Mouse (Mus musculus): ENCODE results near the gene Pou2f2. TPM values are rescaled to one million over a fixed set of nuclear protein-coding genes. Genes with fewer than 3 reads are reported as not detected.

The Pou2f2 gene
- total RNA-seq, 2 experiments from 2014 or later: 1.6 to 4.2 TPM

DNA sequence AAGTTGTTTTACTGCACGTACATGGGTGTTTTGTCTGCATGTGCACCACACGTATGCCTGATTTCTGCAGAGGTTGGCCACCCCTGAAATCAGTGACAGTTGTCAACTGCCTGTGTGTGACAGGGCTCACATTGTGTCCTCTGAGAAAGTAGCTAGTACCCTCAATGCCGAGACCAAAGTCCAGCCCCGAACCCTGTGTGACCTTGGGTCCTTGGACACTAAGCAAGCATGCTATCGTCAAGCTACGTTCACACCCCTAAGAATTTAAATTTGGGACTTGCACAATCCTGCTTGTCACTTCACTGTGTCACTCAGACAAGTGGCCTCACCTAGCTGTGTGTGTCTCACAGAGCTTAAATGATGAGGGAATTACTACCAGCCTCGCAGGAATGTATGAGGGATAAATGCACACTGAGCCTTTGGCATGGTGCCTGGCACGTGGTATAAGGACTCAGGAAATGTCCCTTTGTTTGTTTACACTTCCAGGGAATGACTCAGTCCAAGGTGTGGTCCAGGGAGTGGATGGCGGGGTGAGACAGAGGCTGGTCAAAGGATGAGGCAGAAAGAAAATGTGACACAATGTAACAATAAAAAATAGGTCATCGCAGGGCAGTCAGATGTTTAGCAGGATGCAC is 18.0 kb upstream of the Pou2f2 start:
- ATAC-seq (replicated peaks; ENCODE audit: low FRiP score, poor library complexity, severe bottlenecking): no peak

GRCm38 (mm10) chr7:25196107-25196506 is 16.6 kb upstream of the Pou2f2 start:
- no peak for ATAC-seq (replicated peaks; ENCODE audit: low FRiP score, poor library complexity, severe bottlenecking)

DNA sequence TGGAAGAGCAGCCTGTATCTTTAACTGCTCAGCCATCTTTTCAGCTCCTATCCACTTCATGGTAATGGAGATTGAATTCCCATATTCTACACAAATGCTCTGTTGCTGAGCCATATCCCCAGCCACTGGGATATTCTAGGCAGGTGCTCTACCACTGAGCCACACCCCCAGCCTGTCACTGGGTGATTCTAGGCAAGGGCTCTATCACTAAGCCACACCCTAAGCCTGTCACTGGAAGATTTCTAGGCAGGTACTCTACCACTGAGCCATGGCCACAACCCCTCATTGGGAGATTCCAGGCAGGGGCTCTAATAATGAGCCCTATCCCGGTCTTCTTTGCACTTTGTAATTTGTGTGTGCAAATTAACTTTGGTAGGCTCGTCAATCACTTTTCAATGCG is 15.6 kb upstream of the Pou2f2 start:
- ATAC-seq (replicated peaks; ENCODE audit: low FRiP score, poor library complexity, severe bottlenecking): peak; percentile 91

- ATAC-seq (replicated peaks; ENCODE audit: low FRiP score, poor library complexity, severe bottlenecking): no peak
These were observed 12.6 kb upstream of the Pou2f2 start for GRCm38 (mm10) chr7:25192110-25192509.

- no peak for ATAC-seq (replicated peaks; ENCODE audit: low FRiP score, poor library complexity, severe bottlenecking)
These were observed 11.3 kb upstream of the Pou2f2 start for GRCm38 (mm10) chr7:25190806-25191205.

GRCm38 (mm10) chr7:25187662-25188650 is 8.4 kb upstream of the Pou2f2 start:
- ATAC-seq (replicated peaks; ENCODE audit: low FRiP score, poor library complexity, severe bottlenecking): peak; percentile 95

DNA sequence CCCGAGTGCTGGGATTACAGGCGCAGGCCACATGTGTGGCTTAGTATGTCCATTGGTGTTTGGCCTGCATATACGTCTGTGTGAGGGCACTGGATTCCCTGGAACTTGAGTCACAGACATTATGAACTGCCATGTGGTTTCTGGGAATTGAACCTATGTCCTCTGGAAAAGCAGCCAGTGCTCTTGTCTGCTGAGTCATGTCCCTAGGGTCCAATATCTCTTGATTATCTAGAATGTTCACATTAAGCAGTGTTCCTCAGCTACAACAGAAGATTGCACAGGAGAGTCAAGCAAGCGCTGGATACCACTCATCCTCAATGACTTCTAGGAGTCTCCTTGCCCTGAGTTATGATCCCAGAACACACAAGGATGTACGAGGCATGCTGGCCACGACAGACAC is 4.6 kb upstream of the Pou2f2 start:
- ATAC-seq (replicated peaks; ENCODE audit: low FRiP score, poor library complexity, severe bottlenecking): no peak

GRCm38 (mm10) chr7:25181814-25182213 is 2.3 kb upstream of the Pou2f2 start:
- peak; percentile 9; the same call in 1 of the 2 replicates for ATAC-seq (replicated peaks; ENCODE audit: low FRiP score, poor library complexity, severe bottlenecking)

GRCm38 (mm10) chr7:25181331-25181790 is 1.8 kb upstream of the Pou2f2 start:
- peak; percentile 81 for ATAC-seq (replicated peaks; ENCODE audit: low FRiP score, poor library complexity, severe bottlenecking)

DNA sequence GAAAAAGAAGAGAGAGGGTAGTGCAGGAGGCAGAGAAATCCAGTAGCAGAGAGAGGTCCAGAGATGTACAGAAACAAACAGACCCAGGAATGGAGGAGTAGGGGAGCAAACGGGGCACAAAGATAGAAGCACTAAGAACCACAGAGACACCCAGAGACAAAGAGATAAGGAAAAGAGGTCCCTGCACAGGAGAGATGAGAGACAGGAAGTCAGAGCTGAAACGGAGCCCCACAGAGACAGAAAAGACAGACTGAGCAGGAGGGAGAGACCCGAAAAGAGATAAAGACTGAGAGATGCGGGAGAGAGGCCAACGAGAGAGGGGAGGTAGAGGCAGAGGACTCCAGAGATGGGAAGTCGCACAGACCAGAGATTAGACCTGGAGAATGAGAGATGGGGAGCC is 986 bp upstream of the Pou2f2 start:
- no peak for ATAC-seq (replicated peaks; ENCODE audit: low FRiP score, poor library complexity, severe bottlenecking)

- no peak for ATAC-seq (replicated peaks; ENCODE audit: low FRiP score, poor library complexity, severe bottlenecking)
These were observed 530 bp downstream of the Pou2f2 start for GRCm38 (mm10) chr7:25178787-25179605.

- ATAC-seq (replicated peaks; ENCODE audit: low FRiP score, poor library complexity, severe bottlenecking): no peak
These were observed 1.2 kb downstream of the Pou2f2 start for GRCm38 (mm10) chr7:25178317-25178716.

GRCm38 (mm10) chr7:25174343-25174742 is 5.2 kb downstream of the Pou2f2 start:
- no peak for ATAC-seq (replicated peaks; ENCODE audit: low FRiP score, poor library complexity, severe bottlenecking)

GRCm38 (mm10) chr7:25172669-25173068 is 6.9 kb downstream of the Pou2f2 start:
- ATAC-seq (replicated peaks; ENCODE audit: low FRiP score, poor library complexity, severe bottlenecking): no peak

DNA sequence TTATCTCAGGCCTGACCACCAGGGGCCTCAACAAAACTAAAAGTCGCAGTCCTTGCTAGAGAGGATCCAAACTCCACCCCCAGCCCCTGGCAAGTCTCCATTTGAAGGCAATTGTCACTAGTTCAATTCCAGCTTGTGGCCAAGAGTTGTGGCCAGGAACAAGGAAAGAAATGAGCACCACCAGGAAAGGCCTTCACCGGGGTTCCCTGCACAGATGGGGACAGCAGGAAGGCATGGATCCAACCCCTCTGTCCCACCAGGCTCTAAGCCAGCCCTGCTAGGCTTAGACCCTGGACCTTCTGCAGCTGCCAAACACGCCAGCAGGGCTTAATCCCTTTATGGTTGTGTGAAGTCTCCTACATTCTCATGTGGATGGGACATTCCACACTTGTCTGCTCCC is 8.9 kb downstream of the Pou2f2 start:
- ATAC-seq (replicated peaks; ENCODE audit: low FRiP score, poor library complexity, severe bottlenecking): no peak

DNA sequence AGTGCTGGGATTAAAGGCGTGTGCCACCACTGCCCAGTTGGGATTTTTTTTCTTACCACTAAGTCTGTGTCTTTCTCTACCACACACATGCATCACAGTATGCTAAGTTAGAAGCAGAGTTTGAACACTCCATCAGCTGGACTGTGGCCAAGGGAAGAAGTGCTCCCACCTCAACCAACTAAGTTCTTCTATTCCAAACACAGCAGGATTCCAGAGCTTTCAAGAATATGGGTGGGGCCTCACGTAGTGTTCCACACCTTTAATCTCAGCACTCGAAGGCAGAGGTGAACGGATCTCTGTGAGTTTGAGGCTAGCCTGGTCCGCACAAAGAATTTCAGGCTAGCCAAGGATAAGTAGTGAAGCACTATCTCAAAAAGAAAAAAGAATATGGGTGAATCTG is 13.4 kb downstream of the Pou2f2 start:
- no peak for ATAC-seq (replicated peaks; ENCODE audit: low FRiP score, poor library complexity, severe bottlenecking)

DNA sequence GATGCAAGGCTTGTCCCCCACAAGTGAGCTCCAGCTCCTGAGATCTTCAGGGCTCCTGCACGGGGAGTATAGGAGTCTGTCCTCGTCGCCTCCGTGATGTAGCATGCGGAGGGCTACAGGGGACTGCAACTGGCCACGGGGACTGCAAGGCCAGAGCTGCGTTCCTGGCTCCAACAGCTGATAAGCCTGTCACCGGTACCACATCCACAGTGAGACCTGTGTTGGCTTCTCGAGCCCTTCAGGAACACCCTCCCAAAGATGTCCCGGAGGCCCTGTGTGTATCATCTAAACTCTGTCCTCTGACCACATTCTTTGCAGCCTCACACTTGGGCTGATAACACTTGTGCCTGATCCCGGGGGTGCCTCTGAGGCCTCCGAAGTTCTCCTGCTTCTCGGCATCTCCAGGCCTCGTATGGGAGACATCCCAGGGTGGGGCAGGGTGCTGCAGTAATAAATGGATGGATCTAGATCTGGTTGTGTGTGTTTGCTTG is 23.3 kb downstream of the Pou2f2 start:
- ATAC-seq (replicated peaks; ENCODE audit: low FRiP score, poor library complexity, severe bottlenecking): peak; percentile 46

DNA sequence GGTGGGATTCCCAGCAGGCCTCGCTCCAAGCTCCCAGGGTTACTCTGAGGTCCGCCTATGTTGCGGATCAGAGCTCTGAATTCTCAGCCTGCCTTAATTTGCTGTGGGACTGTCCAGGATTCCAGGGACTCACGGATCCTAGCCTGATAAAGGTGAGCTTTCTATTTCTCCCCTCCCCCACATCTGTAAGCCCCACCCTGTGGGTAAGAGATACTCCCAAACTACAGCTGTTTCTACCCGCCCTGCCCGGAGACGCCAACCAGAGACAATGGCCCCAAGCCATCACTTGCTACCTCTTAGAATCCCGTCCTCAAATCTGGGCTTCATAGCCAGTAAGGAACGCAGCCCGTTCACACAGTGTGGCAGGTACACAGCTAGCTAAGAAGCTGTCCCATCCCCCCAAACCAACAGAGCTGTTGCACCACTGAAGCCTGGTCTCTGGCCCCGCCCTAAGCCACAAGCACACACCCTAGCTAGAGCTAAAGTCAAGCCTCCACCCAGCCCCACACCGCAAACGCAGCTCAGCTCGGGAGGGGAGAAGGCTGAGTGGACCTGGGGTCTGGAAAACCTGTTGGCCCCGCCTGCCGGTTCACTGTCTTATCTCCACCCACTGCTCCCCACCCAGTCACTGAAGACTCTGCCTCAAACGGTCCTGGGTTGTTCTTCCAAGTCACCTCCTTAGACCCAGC is 23.9 kb downstream of the Pou2f2 start:
- ATAC-seq (replicated peaks; ENCODE audit: low FRiP score, poor library complexity, severe bottlenecking): peak; percentile 85

- ATAC-seq (replicated peaks; ENCODE audit: low FRiP score, poor library complexity, severe bottlenecking): peak; percentile 35
These were observed 24.9 kb downstream of the Pou2f2 start for GRCm38 (mm10) chr7:25154648-25155047.
